Mouse (Mus musculus) cerebellum, adult 2 months (tissue): Measurements from ENCODE around the gene P3h2. TPM values are rescaled to one million over a fixed set of nuclear protein-coding genes. Genes with fewer than 3 reads are reported as not detected.

Source experiments
- DNase-seq, 2 experiments: peaks; one replicate each; pipeline ENCODE4 v3.0.0; 2021
- H3K27ac ChIP-seq: fragments of 200-500 bp; 2 replicates; pipeline ENCODE4 v1.5.1; 2012; ENCODE audit warnings: low read length, control low read depth, inconsistent platforms; ENCODE audit not compliant: insufficient read depth
- H3K27me3 ChIP-seq: fragments of 200-500 bp; 2 replicates; pipeline ENCODE4 v1.6.1; 2012; ENCODE audit warnings: inconsistent platforms, mild to moderate bottlenecking, low read length, moderate library complexity; ENCODE audit not compliant: control insufficient read depth, insufficient read depth
- H3K4me1 ChIP-seq: fragments of 200-500 bp; 2 replicates; pipeline ENCODE4 v1.6.1; 2011; ENCODE audit warnings: low read length; ENCODE audit not compliant: control insufficient read depth, insufficient read depth
- H3K4me3 ChIP-seq: fragments of 200-500 bp; replicated peaks from 2 replicates; pipeline ENCODE3; 2011; ENCODE audit warnings: mild to moderate bottlenecking, low read depth, low read length, control low read depth; ENCODE audit not compliant: insufficient read depth
- CTCF ChIP-seq: fragments of 200-500 bp; IDR thresholded peaks from 2 replicates; pipeline ENCODE4 v1.5.1; 2011; ENCODE audit warnings: low read depth, mild to moderate bottlenecking, control low read depth, low read length, moderate library complexity, borderline replicate concordance; ENCODE audit not compliant: insufficient read depth
- POLR2A ChIP-seq: fragments of 200-500 bp; IDR thresholded peaks from 2 replicates; pipeline ENCODE4 v1.6.1; 2011; ENCODE audit warnings: low read length, control low read depth, borderline replicate concordance; ENCODE audit not compliant: insufficient read depth
- WGBS: fragments of 180-500 bp; shearing (Covaris S2); methylation state at CpG from one replicate; pipeline ENCODE4 v1.1.7; 2018; 5-methylcytosine and 5-hydroxymethylcytosine counted together
- polyA plus RNA-seq: library from polyadenylated mRNA; depleted of rRNA; stranded (reverse); fragments of >200 nt; gene quantifications from 2 replicates; pipeline ENCODE4 v1.2.3, GENCODE M21; 2012

The P3h2 gene
- polyA plus RNA-seq, 1 experiment = 1.2 TPM

DNA sequence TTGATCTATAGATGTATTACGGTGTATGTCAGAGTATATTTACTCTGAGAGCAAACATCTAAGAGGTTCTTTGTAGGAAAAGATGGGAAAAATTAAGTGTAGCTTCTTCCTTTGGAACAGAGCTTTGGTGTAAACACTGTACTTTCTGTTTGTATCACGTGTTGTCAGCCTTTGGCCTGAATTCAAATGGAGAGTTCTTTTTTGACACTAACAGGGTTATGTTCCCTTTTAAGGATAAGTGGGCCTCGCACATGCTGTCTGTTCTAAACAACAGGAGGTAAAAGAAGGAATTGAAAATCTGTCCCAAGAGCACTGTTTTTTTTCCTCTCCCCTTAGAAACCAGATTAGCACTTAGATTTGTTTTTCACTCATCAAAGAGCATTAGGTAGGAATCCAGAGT, 70.1 kb downstream of the P3h2 start:
- TF ChIP-seq POLR2A (no peak), CTCF (no peak)
- no peak for DNase-seq
- Histone ChIP-seq H3K4me3 (no peak overlapping the region), H3K27ac (no peak overlapping the region), H3K27me3 (no peaks in the 10 kb centered on the region), H3K4me1 (no peaks in the 10 kb centered on the region)
- WGBS = 39% methylated on average over 3 of the region's 3 CpGs

DNA sequence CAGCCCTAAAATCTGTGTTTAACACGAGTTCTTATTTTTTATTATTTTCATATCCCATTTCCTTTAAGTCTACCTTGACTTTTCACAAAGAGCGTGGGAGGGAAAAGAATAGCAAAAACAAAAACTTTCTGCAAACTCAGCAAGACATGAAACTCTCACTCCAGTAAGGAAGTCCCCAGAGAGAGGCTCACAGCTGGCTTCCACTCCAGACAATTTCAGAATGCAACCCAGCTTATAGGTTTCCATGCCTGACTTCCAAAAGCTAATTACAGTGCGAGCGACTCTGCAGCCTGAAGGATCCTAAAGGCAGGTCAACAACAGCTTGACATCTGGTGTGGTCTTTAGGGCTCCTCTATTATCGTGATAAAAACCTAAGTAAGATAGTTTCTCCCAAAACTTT, 70.5 kb downstream of the P3h2 start:
- H3K27me3 ChIP-seq = no peaks in the 10 kb centered on the region
- H3K4me3 ChIP-seq = no peak overlapping the region
- no peaks in the 10 kb centered on the region for H3K4me1 ChIP-seq
- 53% methylated on average over 5 of the region's 5 CpGs for WGBS
- DNase-seq = no peak
- no peak for TF ChIP-seq POLR2A
- TF ChIP-seq CTCF = no peak
- no peak overlapping the region for H3K27ac ChIP-seq

DNA sequence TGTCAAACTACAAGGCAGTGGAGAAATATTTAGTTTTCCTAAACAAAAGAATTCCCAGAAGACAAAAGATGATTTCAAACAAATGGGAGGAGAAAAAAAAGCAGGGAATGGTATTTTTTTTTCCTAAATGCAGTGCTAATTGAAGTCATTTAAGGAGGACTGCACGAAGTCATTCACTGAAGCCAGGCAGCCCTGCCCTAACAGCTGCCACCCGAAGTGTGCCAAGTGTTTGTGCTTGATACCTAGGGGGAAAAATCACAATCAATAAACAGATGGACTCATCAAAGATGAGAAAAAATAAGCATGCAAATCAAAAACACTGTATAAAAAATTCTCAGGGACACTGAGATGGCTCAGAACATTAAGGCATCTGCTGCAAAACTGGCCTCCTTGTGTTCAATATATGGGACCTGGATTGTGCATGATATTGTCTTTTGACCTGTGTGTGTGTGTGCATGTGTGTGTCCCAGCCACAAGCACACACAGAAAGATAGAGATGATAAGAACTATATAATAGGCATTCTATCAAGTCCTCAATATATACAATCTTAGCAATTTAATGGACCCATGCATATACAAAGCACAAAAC, 76.1 kb downstream of the P3h2 start:
- H3K4me3 ChIP-seq = no peak overlapping the region
- no peaks in the 10 kb centered on the region for H3K4me1 ChIP-seq
- no peak for DNase-seq
- no peak overlapping the region for H3K27ac ChIP-seq
- TF ChIP-seq POLR2A (no peak), CTCF (no peak)
- 7% methylated on average over 2 of the region's 2 CpGs for WGBS
- H3K27me3 ChIP-seq = no peaks in the 10 kb centered on the region

DNA sequence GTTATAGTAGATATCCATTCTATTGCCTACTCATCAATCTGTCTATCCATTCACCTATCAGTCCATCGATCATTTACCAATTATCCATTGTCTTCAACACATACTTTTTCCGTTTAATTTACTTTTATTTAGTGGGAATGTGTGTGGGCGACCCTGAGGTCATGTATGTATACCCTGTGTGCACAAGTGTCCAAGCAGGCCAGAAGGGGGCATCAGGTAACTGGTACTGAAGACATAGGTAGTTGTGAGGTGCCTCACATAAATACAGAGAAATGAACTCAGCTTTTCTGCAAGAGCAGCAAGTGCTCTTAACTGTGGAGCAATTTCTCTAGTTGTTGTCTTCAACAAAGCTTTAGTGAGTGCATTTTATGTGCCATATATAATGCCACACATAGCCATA, 79.2 kb downstream of the P3h2 start:
- Histone ChIP-seq H3K27me3 (no peaks in the 10 kb centered on the region), H3K4me3 (no peak overlapping the region), H3K4me1 (no peaks in the 10 kb centered on the region), H3K27ac (no peak overlapping the region)
- 89% methylated on average over 3 of the region's 3 CpGs for WGBS
- DNase-seq = no peak
- TF ChIP-seq CTCF = no peak
- no peak for TF ChIP-seq POLR2A

DNA sequence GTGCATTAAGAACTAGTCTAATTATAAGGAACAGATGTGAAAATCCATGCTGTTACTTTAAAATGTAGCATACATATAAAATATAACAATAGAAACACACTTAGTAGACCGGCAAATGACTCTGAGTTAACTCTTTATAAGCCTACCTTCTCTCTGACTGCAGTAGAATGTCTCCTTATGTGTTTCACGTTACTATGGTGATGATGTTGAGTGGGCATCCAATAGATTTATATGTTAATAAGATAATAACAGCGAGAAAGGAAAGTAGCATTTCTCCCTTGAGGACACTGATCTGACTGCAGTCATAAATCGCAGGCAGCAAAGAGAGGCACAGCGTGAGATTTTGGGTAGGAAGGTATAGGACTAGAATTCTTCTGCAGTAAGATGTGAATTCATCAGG, 81.0 kb downstream of the P3h2 start:
- WGBS = 64% methylated on average over 5 of the region's 5 CpGs
- DNase-seq = no peak
- Histone ChIP-seq H3K4me1 (no peaks in the 10 kb centered on the region), H3K4me3 (no peak overlapping the region), H3K27me3 (no peaks in the 10 kb centered on the region), H3K27ac (no peak overlapping the region)
- TF ChIP-seq CTCF (no peak), POLR2A (no peak)

DNA sequence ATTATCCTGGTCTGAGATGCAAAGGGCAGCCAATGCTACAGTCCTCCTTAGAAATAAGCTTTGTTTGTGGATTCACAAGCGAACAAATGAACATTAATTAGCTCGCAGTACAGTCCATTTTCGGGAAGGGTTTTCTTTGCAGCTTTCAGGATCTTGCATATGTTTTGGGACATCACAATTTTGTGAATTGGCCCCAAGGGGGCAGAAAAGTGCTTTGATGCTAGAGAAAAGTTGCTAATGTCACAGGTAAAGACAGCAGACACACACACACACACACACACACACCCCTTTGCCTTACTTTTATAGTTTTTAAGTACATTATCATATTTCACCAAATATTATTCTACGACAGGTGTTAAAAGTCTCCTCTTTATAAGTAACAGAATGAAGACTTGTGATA, 82.2 kb downstream of the P3h2 start:
- Histone ChIP-seq H3K4me3 (no peak overlapping the region), H3K27ac (no peak overlapping the region), H3K27me3 (no peaks in the 10 kb centered on the region), H3K4me1 (no peaks in the 10 kb centered on the region)
- WGBS = 81% methylated on average over 4 of the region's 4 CpGs
- TF ChIP-seq POLR2A (no peak), CTCF (no peak)
- no peak for DNase-seq

DNA sequence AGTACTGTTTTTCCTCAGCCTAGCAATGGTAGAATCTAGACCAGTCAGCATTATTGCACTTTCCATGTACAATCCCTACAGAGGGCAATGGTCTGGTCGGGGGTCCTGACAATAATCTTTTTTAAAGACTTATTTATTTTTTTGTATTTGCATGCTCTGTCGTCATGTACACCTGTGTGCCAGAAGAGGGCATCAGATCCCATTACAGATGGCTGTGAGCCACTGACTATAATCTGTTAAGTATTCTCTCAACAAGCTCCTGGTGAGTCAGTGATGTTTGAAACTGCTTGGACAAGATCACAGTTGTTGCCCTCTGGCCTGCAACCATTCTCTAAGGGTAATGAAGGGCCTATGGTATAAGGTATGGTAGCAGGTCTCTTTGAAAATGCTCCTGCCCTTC, 83.8 kb downstream of the P3h2 start:
- no peak for DNase-seq
- H3K4me3 ChIP-seq = no peak overlapping the region
- no peaks in the 10 kb centered on the region for H3K4me1 ChIP-seq
- WGBS = 50% methylated on average over 2 of the region's 2 CpGs
- no peak overlapping the region for H3K27ac ChIP-seq
- H3K27me3 ChIP-seq = no peaks in the 10 kb centered on the region
- no peak for TF ChIP-seq CTCF
- no peak for TF ChIP-seq POLR2A

DNA sequence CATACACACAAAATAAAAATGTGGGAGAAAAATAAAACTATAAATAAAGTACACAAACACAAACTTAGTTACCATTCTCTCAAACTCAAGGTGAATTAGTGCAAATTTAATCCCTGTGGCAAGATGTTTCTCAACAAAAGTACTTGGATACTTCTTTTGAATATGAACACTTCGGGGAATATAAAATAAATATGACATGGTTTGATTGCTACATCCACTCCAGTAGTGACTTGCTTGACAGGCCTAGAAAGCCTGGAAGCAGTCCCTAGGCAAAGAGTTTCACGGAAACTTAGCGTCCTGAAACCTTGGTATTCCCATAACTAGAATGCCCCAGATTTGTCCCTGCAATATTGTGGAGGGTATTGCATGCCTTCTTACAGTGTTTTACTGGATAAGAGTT, 99.8 kb downstream of the P3h2 start:
- WGBS = 90% methylated on average over 3 of the region's 3 CpGs
- H3K4me3 ChIP-seq = no peak overlapping the region
- TF ChIP-seq POLR2A (no peak), CTCF (no peak)
- H3K4me1 ChIP-seq = no peaks in the 10 kb centered on the region
- DNase-seq = no peak
- H3K27ac ChIP-seq = no peak overlapping the region
- H3K27me3 ChIP-seq = no peaks in the 10 kb centered on the region

DNA sequence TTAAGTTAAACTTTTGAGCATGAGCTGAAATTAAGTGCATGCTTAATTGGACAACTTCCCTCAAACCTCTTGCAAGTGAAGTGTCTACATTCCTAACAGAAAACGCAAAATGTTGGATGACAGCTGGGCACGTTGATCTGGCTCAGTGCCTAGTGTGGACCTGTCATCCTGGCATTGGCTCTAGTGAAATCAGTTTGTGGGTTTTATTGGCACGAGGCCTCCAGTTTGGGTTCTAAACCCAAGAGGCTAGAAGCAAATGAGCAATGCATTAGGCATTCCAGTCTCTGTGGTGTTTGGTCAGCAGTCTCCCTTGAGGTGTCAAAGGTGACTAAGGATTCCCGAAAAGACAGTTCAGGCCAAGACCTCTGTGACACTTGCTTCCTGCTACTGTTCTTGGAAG, 102.3 kb downstream of the P3h2 start:
- no peak overlapping the region for H3K27ac ChIP-seq
- 9% methylated on average over 4 of the region's 4 CpGs for WGBS
- no peak for DNase-seq
- H3K4me3 ChIP-seq = no peak overlapping the region
- TF ChIP-seq CTCF = no peak
- TF ChIP-seq POLR2A = no peak
- H3K27me3 ChIP-seq = no peaks in the 10 kb centered on the region
- no peaks in the 10 kb centered on the region for H3K4me1 ChIP-seq
